Mouse (Mus musculus): ENCODE measurements at regions not wholly inside any gene's neighbourhood (a gene's known extent, or its start where the extent isn't known, plus 50 kb on each side); places are given as distances from the start of the nearest gene placed in this dataset.

DNA sequence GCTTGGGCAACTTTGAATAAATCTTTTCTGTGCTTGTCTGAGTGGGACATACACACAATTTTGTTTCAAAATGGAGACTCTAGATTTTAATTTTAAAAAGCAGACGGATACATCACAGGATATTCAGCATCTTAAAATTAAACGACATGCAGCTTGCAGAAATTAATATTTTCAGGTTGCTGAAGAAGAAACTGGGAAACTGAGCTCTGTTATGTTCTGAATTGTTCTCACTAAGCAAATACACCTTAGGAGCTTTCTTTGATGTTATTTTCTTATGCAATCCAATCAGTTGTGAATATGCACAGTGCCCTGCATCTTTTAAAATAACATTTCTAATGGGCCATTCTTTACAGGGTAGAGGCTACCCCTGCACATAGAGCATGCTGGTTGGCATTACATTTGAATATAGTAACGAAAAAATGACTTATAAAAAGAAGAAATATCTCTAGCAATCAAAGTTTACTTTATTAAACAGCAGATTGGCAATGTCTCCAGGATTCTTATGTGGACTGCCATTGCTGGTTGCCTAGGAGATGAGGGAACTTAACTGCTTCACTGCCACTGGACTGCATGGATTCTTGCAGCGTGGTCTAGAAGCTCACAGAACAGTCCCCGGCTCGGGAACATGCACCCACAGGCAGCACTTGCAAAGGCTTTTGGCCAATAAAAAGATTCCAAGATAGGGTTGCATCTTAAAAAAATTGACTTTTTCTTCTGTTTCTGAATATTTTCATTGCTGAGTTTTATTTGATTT, 279.7 kb downstream of the Sox11 start:
- no peak for DNase-seq (ENCODE audit: low spot score in 2 of 2)

DNA sequence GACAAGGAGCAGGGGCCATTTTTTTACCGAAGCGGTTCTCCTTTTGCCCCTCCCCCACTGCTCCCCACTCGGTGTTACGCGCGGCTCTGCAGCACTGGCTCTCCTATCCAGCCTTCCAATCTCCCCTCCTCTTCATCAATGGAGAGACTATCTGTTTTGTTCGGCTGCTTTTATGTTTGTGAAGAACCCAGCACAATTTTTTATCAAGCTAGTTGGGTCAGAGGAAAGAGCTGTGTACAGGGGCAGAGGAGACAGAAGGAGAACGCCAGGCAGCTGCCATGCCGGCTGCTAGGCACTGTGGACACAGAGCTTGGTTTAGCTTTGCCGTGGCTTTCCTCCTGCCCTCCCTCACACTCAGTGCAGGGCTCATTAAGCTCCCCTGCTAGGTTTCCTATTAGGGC, 280.3 kb downstream of the Sox11 start:
- no peak for DNase-seq (ENCODE audit: low spot score in 2 of 2)

DNA sequence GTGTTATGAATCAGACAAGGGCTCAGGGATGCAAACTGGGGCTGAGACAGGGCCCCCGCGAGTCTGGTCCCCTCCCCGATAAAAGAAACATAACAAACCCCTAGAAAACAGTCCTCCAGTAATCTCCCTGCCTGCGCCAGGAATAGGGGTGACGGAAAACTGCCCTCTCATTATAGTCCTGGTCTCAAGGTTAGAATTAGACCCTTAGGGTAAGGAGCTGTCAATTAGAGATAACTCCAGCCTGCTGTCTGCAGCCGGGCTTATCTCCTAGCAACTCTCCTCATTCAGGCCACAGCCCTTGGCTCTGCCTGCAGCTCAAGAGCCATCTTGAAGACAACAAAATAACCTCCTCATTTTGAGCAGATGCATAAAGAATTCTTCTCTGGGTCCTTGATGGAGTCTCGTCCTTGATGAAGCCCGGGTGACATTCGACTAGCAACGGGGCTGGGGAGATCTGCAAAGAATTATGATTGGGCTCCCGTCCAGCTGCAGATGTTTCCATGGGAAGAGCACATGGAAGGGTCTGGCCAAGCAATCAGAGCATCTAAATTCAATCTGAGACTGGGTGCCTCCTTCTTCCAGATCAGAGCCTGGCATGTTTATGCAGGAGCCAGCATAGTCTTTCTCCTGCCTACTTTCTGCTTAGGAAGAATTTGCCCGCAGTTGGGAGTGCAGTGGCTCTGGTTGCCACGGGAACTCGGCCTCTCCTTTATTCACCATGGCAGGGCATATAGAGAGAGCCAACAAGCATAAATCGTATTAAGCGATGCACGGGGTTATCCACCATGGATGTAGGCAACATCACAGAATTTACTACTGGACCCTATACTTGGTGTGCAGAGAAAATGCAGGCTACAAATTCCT, 281.2 kb downstream of the Sox11 start:
- no peak for DNase-seq (ENCODE audit: low spot score in 2 of 2)

DNA sequence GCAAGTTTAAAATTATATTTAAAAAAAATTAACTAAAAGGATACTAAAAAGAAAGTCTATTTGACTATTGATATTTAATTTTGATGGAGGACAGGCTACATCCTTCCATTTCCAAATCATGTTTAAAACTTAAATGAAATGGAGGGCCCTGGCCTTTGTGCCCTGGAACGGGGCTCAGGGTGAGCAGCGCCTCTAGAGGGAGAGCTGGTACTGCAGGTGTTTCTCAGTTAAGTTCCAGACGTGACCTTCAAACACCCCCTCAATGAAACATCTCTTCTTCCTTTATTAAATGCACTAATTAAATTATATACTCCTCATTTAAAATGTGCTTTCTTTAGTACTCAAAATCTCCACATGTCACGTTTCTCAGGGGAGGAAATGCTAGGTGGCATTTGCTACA, 282.5 kb downstream of the Sox11 start:
- no peak for DNase-seq (ENCODE audit: low spot score in 2 of 2)

DNA sequence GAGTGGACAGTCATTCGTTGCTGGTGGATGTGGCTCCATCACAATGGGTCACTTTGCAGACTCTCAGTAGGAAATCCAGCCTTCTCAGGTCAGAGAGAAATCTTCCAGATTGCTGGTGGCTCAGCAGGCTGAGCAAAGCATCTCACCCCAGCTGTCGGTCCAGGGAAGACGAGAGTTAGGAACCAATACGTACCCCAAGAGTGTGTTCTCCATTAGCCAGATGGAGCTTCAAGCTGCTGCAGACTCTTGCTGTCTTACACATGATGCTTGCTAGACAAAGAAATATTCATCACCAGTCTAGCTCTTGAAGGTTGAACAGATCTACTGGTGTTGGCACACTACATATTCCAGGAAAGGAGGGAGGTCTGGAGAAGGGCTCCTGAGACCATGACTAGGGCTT, 288.0 kb downstream of the Sox11 start:
- DNase-seq (ENCODE audit: low spot score in 2 of 2): no peak

DNA sequence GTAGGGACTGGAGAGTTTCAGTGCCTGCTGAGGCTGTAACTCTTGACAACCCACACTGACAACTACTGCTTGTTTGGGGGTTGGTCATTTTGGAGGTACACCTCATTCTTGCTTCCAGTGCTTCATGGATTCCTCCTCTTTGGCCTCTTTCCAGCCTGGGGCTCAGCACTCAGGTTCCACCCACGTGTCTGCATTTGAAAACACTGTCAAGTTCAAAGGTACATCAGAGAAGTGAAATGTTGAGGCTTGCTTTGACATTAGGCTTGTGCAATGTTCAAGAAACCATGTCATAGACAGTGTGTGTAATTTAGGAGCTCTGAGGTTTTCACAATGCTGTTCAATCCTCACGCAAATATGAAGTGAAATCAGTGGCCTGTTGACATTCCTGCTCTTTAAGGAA, 304.5 kb downstream of the Sox11 start:
- DNase-seq (ENCODE audit: low spot score in 2 of 2): no peak

DNA sequence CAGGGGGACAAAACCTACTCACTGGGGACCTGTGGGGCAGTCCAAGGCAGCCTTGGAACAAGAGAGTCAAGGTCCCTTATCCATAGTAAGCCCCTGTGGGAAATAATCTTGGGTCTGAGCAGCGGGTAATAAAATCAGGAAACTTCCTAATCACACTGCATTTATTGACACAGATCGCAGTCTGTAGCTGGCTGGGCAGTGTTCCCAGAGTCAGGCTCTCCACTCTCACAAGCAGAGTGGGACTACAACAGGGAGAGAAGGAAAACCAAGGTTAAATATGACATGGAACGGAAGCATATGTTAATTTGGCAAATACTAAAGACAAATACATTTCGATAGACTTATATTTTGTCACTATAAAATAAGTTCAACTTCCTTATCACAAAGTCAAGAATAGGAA, 322.6 kb downstream of the Sox11 start:
- no peak for DNase-seq (ENCODE audit: low spot score in 2 of 2)

DNA sequence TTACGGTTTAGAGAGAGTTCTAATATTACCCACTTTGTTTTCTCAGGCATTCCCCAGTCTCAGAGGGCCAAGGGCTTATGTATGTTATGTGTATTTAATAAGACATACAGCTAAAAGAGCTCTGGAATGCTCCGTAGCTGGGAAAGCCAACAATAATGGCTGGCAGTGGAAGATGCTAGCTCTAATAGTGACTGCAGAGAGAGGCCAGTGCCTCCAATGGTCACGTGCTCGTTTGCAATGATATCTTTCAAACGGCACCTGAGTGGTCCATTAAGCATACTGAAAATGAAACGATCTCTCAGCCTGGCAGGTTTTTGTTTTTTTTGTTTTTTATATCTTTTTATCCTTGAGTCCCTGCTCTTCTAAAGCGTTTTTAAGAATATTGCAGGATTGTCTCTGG, 324.0 kb downstream of the Sox11 start:
- DNase-seq (ENCODE audit: low spot score in 2 of 2): no peak

DNA sequence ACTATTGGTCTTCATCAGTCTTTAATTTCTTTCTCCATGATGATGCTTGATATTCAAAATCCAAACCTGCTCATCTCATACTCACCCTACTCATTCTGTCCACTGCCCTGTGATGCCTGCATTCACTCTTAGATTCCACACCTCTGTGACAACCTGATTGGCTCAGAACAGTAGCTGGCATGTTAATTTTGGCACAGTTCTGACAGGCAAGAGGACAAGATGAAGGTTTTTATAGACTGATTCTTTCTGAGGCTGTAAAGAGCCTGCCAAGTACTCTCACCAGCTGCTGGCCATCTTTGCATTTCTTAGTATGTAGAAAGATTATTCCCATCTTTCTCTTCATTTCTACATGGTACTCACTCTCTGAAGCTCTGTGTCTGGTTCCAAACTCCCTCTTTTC, 343.1 kb downstream of the Sox11 start:
- DNase-seq (ENCODE audit: low spot score in 2 of 2): no peak

DNA sequence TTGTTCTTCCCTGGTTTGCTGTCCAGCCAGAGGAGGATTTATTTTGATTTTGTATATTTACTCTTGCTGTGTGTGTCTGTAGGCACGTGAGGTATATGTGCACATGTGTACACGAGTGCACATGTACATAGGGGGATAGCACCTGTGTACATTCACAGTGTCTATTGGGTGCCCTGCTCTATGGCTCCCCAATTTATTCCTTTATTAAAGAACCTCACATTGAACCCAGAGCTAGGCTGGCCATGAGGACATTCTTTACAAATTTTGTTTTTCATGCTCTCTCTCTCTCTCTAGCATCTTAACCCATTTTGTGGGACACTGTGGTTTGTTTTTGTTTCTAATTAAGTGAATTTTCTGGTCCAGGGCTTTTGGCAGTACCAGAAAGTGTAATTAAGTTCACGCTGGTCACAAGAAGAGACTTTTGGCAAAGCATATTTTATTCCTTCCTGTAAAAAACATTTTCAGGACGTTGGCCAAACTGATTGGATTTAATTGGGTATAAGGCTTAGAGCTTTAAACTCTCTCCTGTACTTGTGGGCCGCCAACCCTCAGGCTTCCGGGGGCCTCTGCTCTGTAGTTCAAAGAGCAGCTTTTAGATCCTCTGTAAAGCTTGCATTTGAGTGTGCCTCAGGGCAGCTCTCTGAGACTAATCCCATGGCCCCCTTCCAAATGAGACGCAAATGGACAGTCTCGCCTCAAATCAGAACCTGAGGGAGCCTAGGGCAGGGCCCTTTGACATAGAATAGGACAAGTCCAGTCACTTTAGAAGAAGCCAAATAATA, 365.9 kb downstream of the Sox11 start:
- DNase-seq (ENCODE audit: low spot score in 2 of 2): no peak

DNA sequence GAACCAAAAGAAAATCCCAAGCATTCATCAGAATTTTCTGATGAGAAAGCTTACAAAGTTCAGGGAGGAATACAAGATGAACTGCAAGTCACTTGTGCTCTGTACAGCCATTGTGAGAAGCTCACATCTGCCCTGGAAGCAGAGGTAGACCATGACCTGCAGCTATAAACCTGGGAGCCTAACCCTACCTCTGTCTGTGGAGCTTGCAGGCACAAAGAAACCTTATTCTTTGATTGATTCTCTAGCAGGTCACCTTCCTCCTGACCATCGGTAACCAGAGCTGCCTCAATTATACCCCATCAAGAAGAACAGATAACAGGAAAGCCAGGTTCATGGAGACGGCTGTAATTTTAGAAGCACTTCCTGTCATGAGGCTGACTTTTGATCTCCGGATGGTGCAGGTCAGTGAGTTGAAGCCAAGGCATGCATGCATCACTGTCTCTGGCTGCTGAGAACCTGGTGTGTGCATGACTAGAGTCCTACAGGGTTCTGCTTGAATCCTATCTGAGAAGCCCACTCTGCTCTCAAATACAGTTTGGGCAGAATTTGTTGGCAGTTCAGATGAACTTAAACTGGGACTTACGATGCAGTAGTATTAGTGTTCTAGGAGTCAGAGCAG, 369.8 kb downstream of the Sox11 start:
- DNase-seq (ENCODE audit: low spot score in 2 of 2): no peak

DNA sequence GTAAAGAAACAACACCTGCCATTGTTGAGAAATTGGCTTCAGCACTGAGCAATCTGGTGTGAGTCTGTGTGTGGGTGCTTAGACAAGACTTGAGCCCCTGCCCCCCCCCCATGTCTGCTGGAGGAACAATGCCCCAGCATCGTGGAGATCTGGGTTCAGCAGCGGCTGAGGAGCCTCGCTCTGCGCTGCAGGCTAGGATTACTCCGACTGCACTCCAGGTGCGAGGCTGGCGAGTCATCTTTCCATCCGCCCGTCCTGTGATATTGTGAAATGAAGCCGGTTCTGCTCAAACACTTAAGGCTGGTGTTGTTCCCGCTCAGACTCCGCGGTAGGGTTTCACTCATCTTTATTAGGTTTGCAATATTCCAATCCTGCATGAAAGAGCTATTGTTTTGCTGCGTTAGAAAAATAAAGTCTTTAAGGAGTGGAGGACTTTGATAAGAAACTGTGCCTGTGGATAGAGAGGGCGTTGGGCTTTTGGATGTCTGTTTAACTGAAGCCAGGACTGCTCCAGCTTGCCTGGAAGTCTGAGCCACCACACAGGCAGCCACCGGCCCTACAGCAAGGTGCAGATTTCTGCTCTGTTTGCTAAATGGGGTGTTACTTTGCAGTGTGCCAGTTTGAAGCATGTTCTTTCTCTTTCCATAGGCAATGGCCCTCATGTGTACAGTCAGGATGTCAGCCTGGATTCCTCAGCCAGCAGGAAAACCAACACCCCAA, 375.2 kb downstream of the Sox11 start:
- DNase-seq (ENCODE audit: low spot score in 2 of 2): no peak

DNA sequence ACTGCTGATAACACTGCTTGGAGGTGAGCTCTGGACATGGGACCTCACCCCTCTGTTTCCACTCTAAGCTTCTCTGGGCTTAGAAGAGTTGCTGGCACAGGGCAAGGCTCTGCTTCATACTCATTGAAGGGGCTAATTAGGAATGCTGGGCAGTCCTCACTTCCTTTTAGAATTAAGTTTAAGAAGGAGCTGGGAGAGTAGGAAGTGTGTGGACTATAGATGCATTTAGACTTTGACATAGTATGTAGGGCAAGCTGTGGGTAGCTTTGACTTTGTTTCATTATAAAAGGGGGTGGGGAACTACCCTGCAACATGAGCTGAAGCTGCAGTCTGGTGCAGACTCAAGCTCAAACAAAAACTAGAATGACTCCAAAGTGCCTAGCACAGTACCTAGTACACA, 378.5 kb downstream of the Sox11 start:
- DNase-seq (ENCODE audit: low spot score in 2 of 2): no peak

DNA sequence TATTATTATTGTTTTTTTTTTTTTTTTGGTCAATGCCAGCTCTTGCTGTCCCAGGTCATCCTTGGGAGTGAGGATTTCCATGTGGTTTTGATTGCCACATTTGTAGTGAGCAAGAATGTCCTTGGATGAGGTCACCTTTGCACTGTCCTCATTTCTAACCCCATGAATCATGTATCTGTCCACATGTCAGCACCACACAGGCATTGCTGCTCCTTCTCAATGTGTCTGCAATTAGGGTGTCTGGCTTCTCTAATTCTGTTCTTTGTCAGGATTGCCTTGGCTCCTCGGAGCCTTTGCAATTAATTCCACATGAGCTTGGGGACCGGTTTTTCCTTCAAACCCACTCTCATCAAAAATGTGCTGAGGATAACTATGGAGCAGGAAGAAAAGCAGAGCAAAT, 402.5 kb downstream of the Sox11 start:
- DNase-seq (ENCODE audit: low spot score in 2 of 2): no peak

DNA sequence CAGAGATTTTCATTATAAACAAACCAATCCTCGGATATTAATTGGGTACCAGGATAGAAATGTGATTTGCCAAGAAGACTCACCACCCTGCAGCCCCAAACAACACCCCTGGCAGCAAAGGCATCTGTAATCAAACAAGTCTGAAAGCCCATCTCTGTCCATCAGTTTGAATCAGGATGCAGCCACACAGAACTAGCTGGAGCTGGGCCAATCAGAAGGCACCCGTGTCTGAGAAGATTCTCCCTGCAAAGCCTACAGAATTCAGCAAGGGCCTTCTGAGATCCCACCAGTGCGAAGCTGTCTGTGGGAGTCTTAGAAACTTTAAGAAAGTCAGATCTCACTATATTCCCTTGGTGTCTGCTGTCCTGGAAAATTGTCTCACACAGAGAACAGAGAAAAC, 404.5 kb downstream of the Sox11 start:
- DNase-seq (ENCODE audit: low spot score in 2 of 2): no peak

DNA sequence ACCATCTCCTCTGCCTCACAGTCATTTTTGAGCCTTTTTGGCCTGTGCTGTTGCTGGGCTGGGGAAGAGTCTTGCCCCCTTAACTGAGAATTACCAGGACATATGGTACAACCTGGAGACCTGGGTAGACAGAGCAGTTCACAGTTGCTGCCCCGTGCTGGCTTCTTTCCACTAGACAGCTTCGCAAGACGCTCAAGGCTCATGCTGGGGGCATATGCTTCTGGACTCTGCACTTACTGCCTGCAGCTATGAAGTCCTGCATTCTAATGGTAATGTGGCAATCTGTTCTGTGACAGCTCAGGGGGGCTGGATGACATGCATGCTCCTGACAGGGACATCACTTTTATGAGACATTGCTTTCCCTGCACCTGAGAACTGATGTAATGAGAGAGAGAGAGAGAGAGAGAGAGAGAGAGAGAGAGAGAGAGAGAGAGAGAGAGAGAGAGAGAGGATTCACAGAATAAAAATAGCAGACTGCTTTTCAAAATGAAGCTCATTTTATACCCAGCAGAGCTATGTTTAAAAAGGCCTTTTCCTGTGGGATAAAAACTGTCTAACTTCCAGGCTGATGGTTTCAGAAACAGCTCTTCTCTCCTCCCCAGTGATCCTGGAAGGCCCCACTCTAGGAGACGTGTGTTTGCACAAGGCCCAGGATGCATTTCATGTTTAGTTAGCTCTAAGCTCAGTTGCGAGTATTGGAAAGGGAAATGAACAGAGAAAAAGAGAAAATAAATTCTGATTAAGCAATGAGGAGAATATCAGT, 405.5 kb downstream of the Sox11 start:
- no peak for DNase-seq (ENCODE audit: low spot score in 2 of 2)

DNA sequence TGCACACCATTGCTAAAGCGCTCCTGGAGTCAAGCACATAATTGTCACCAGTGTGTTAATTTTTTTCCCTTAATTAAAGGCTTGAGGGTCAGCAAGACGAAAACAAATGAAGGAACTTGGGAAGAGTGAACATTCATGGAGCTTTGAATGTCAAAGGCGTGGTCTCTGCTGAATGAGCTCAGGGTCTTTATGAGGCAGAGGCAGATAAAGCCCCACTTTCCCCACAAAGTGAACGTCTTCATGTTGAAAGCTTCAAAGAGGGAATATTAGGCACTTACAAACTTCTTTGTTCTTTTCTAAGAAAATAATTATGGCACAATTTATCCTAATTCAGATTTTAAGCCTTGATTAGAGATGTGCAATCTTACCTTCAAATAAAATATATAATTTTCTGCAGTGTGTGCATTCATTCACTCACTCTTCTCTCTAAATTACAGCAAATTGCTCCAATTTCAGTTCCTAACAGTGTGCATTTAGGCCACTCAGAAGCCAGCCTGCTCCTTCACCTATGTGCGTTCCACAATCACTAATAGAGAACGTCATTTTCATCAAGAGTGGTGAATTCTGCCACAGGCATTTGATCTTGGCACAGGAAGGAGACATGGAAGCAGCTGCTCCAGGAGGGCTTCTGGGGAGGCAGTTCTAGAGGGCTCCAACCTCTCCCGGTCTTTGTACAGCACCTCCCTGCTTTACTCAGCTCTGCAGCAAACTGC, 412.1 kb downstream of the Sox11 start:
- DNase-seq (ENCODE audit: low spot score in 2 of 2): no peak

DNA sequence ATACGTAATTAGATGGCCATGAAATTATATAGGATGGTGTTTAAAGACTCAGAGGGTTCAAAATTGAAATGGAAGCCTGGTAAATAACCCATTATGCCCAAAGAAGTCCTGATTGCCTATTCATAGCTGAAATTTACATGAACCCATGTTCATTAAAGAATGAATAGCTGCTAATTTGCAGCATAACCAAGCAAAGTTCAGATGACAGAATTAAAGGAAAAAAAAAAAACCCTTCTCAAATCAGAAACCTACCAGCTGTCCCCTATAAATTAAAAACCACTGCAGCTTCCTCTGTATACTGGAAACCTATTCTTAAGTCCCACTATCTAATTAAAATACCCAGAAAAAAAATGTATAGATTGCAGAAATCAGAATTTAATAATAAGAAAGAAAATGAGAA, 436.2 kb downstream of the Sox11 start:
- no peak for DNase-seq (ENCODE audit: low spot score in 2 of 2)

DNA sequence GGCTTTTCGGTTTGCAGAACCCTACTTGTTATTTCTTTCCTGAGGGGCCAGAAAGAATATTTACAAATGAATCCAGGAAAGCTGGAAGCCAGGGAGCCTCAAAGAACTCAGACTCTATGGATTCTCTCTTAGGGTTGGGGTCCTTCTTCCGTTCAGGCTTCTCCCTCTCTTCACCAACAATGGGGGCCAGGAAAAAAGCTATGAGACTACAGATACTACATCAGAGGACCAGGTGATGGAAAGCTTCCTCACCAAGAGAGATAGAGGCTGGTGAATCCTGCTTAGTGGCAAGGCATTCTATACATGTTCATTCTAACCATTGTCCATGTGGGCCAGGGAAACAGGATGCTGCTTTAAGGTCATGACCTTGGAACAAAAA, 434.9 kb downstream of the Cmpk2 start:
- DNase-seq (ENCODE audit: low spot score in 2 of 2): no peak

All from heart, adult 9 months (tissue).